Comparison of ENCODE assay signal across 14 mouse cellular contexts in the genomic region with DNA sequence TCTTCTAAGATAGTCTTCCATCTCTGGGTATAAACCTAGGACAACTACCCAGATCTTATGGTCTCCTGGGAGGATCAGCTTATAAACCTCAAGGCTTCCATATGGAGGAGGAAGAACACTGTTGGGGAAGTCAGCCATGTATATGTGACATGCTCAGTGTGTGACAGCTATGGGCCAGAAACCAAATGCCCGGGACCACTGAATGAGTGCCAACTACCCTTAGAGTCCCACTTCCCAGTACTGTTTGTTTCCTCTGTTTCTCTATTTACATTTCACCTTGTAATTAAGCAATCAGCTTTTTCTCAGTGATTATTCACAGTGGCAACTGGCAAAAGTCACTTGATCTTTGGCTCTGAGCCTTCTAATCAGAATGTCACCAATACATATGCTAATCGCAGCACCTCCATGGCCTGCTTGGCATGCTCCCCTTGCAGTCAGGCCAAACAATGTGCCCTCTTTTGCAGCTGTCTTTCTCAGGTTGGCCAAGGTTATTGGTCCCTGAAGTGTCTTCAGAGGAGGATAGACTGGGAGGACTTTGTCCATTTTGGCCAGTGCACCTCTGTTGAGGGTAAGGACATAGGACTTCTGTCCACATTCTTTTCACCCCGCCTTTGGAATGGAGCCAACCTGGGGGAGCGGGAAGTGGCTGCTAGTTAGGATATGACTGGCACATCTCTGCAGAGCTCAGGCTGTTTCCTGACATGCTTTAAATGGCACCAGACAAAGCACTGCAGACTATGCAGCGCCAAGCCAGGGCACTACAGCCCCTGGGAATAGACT. TPM values are rescaled to one million over a fixed set of nuclear protein-coding genes. Genes with fewer than 3 reads are reported as not detected.
DNase-seq lines count a peak whose midpoint lies in the region; ATAC-seq lines count a peak whose summit lies in the region.
"Had no signal": no experiment of that assay in that cellular context is flagged by ENCODE, and none has a peak within 500 bp of the region (broad histone marks: within the 10 kb centered on the region; RNA-seq: fewer than 3 reads in every experiment).

No protein-coding gene starts in this region.

- no peak overlapping the region for H3K27ac ChIP-seq in hindbrain, embryonic 12.5 days
- no peak overlapping the region for H3K27ac ChIP-seq in hindbrain, embryonic 10.5 days
- H3K27ac ChIP-seq in neural tube, embryonic 13.5 days (replicated peaks): no peak overlapping the region
- H3K27ac ChIP-seq in neural tube, embryonic 15.5 days (replicated peaks): no peak overlapping the region
- H3K27ac ChIP-seq: embryonic facial prominence, embryonic 15.5 days; layer of hippocampus, adult 2 months; stomach, embryonic 15.5 days had no signal

- peak; percentile 64 for ATAC-seq in hindbrain, embryonic 12.5 days (ENCODE audit: low FRiP score)
- ATAC-seq in neural tube, embryonic 13.5 days (ENCODE audit: low read depth): peak; percentile 77
- ATAC-seq in neural tube, embryonic 15.5 days (ENCODE audit: low FRiP score): no peak

- 67% methylated on average over 5 of the region's 5 CpGs for WGBS in hindbrain, embryonic 12.5 days
- WGBS in hindbrain, embryonic 10.5 days: 81% methylated on average over 5 of the region's 5 CpGs
- WGBS in neural tube, embryonic 13.5 days: 57% methylated on average over 5 of the region's 5 CpGs
- 52% methylated on average over 5 of the region's 5 CpGs for WGBS in neural tube, embryonic 15.5 days

- no peak overlapping the region for H3K4me2 ChIP-seq in hindbrain, embryonic 12.5 days (replicated peaks)
- H3K4me2 ChIP-seq in neural tube, embryonic 13.5 days: no peak overlapping the region
- H3K4me2 ChIP-seq in neural tube, embryonic 15.5 days: no peak overlapping the region
- H3K4me2 ChIP-seq: embryonic facial prominence, embryonic 15.5 days; stomach, embryonic 15.5 days had no signal

- no peak overlapping the region for H3K4me3 ChIP-seq in hindbrain, embryonic 12.5 days
- H3K4me3 ChIP-seq in hindbrain, embryonic 10.5 days: no peak overlapping the region
- no peak overlapping the region for H3K4me3 ChIP-seq in neural tube, embryonic 13.5 days
- H3K4me3 ChIP-seq in neural tube, embryonic 15.5 days (replicated peaks): no peak overlapping the region
- H3K4me3 ChIP-seq: embryonic facial prominence, embryonic 15.5 days; layer of hippocampus, adult 2 months; stomach, embryonic 15.5 days had no signal

- no peak overlapping the region for H3K9ac ChIP-seq in hindbrain, embryonic 12.5 days
- no peak overlapping the region for H3K9ac ChIP-seq in neural tube, embryonic 13.5 days
- no peak overlapping the region for H3K9ac ChIP-seq in neural tube, embryonic 15.5 days (replicated peaks)
- H3K9ac ChIP-seq: embryonic facial prominence, embryonic 15.5 days; stomach, embryonic 15.5 days had no signal

- no peak for DNase-seq in hindbrain, embryonic 10.5 days (ENCODE audit: low spot score)
- DNase-seq in heart, postnatal 14 days: peak; percentile 7 to 44
- peak; percentile 8 to 34 for DNase-seq in kidney, postnatal 25 days
- DNase-seq in ovary, postnatal 36 days (ENCODE audit: low spot score): no peak
- DNase-seq in frontal cortex, postnatal 36 days (ENCODE audit: low spot score in 2 of 2): no peak
- DNase-seq: cerebellum, postnatal 36 days had no signal

- intact Hi-C loops in heart, postnatal 14 days (cut with DNase I): no loop called here

- no peaks in the 10 kb centered on the region for H3K36me3 ChIP-seq in hindbrain, embryonic 12.5 days
- H3K36me3 ChIP-seq in hindbrain, embryonic 10.5 days: no peaks in the 10 kb centered on the region
- H3K36me3 ChIP-seq in neural tube, embryonic 13.5 days: no peaks in the 10 kb centered on the region
- no peaks in the 10 kb centered on the region for H3K36me3 ChIP-seq in neural tube, embryonic 15.5 days
- H3K36me3 ChIP-seq: embryonic facial prominence, embryonic 15.5 days; stomach, embryonic 15.5 days had no signal

- H3K27me3 ChIP-seq in hindbrain, embryonic 12.5 days: no peaks in the 10 kb centered on the region
- H3K27me3 ChIP-seq in hindbrain, embryonic 10.5 days (ENCODE audit: insufficient read depth, poor library complexity, severe bottlenecking): no peaks in the 10 kb centered on the region
- H3K27me3 ChIP-seq in neural tube, embryonic 13.5 days: no peaks in the 10 kb centered on the region
- no peaks in the 10 kb centered on the region for H3K27me3 ChIP-seq in neural tube, embryonic 15.5 days (replicated peaks)
- H3K27me3 ChIP-seq: embryonic facial prominence, embryonic 15.5 days; stomach, embryonic 15.5 days had no signal

- no peaks in the 10 kb centered on the region for H3K9me3 ChIP-seq in hindbrain, embryonic 12.5 days (replicated peaks)
- no peaks in the 10 kb centered on the region for H3K9me3 ChIP-seq in hindbrain, embryonic 10.5 days
- H3K9me3 ChIP-seq in neural tube, embryonic 13.5 days: no peaks in the 10 kb centered on the region
- no peaks in the 10 kb centered on the region for H3K9me3 ChIP-seq in neural tube, embryonic 15.5 days (replicated peaks)
- H3K9me3 ChIP-seq: embryonic facial prominence, embryonic 15.5 days; stomach, embryonic 15.5 days had no signal

- H3K4me1 ChIP-seq in hindbrain, embryonic 12.5 days: peaks cover 3% of the 10 kb centered on the region; the same call in 1 of the 2 replicates
- H3K4me1 ChIP-seq in hindbrain, embryonic 10.5 days (replicated peaks): no peaks in the 10 kb centered on the region
- peaks cover 12% of the 10 kb centered on the region for H3K4me1 ChIP-seq in neural tube, embryonic 13.5 days (replicated peaks)
- H3K4me1 ChIP-seq in neural tube, embryonic 15.5 days: peaks cover 3% of the 10 kb centered on the region; the same call in 1 of the 2 replicates
- H3K4me1 ChIP-seq: embryonic facial prominence, embryonic 15.5 days; stomach, embryonic 15.5 days had no signal

RNA-seq across cellular contexts. Expression of a gene that starts 29.7 kb away (rescaled TPM):
- polyA plus RNA-seq in hindbrain, embryonic 12.5 days (2016; fragmentation: Nextera tagmentation; extraction: Ambion mirVana): 1.3 and 1.4 TPM in 2 replicates
- 0.10 and 0.20 TPM in 2 replicates for polyA plus RNA-seq in hindbrain, embryonic 10.5 days (2016; fragmentation: Nextera tagmentation; extraction: Ambion mirVana)
- 1.5 and 2.4 TPM in 2 replicates for polyA plus RNA-seq in neural tube, embryonic 13.5 days (2015; fragmentation: Nextera tagmentation; extraction: Ambion mirVana)
- polyA plus RNA-seq in neural tube, embryonic 15.5 days (2015; fragmentation: Nextera tagmentation; extraction: Ambion mirVana): 4.2 and 5.3 TPM in 2 replicates
- under 1 TPM; 0.53 to 0.56 TPM for total RNA-seq in heart, postnatal 14 days (2021)
- total RNA-seq: gastrocnemius, adult 18-20 months; monocyte, adult 5-6 weeks had no signal

Comparison
In these comparisons a context has a peak if more than half of its experiments do, and no peak if none do; other contexts are left out.
1. DNase-seq: peak in heart, postnatal 14 days (2 of 2) and kidney, postnatal 25 days (2 of 2); none in hindbrain, embryonic 10.5 days (single experiment), ovary, postnatal 36 days (single experiment) and frontal cortex, postnatal 36 days (0 of 2).